Mouse (Mus musculus) kidney, postnatal 25 days (tissue): ENCODE measurements around the gene Nfatc2ip.
"Not testable (repeated sequence)": the region's sequence is repeated elsewhere in the genome, so short reads cannot be mapped to it uniquely, and the experiment has no call there.

Experiments
- DNase-seq, 2 experiments: peaks; one replicate each; pipeline ENCODE4 v3.0.0; 2021; ENCODE audit warnings: mixed read lengths in 2 of 2

Nfatc2ip gene

DNA sequence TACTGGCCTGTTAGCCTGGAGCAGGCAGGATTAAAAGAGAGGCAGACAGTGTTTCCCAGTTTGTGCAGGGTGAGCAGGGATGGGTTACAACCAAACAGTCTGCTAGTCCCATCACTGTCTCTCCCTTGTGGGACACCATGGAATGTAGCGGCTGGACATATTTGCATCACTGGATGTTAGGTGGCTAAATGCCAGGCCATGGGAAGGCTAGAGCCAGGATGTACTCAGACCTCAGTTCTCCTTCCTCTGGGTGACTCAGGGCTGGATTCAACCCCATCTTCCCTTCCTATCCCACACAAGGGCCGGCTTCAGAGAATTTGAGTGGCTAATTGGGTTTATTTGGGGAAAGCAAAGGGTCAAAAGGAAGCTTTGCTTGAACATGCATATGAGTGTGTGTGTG lies 12.1 kb upstream of the Nfatc2ip start:
- no peak for DNase-seq

DNA sequence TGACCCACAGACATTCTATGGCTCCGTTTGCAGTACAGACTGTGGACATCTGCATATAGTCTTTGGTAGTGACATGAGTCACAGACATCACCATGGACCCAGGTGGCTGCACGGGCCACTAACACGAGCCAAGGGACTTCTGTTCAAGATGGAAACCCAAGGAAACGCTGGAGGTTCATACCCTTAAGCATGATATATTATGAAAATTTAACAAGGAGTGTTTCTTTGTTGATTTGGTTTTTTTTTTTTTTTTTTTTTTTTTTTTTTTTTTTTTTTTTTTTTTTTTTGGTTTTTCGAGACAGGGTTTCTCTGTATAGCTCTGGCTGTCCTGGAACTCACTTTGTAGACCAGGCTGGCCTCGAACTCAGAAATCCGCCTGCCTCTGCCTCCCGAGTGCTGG lies 6.0 kb upstream of the Nfatc2ip start:
- DNase-seq: not testable (repeated sequence)

DNA sequence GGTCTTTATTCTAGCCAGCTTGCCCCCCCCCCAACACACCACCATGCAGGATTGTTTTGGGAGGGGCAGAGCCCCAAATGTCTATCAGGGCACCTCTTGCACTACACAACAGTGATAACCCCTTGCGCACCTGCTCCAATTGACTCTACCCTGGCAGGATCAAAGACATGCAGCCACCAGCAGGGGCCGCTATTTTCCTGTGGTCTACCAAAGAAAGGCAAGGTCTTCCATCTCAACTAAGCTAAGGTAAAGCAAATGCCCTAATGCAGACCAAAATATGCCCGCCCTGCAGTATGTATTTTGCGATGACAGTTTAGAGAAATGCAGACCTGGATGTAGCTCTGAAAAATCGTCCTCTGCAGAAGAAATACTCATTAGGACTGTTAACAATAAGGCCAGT lies 3.0 kb upstream of the Nfatc2ip start:
- DNase-seq: peak; percentile 86 to 92

DNA sequence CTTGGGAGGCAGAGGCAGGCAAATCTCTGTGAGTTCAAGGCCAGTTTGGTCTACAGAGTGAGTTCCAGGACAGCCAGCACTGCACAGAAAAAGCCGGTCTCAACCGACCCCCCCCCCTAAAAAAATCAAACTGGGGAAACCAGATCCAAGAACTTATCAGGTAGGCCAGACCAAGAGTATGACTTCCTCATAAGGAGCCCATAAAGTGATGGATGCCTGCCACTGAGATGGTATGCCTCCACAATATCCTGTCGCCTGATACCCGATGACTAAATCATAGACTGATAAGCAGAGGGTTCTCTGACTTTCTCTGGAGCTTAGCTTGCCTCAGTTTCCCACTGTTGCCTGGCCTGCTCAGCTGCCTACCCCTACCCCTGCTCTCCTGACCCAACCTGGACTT lies 1.3 kb upstream of the Nfatc2ip start:
- no peak for DNase-seq

DNA sequence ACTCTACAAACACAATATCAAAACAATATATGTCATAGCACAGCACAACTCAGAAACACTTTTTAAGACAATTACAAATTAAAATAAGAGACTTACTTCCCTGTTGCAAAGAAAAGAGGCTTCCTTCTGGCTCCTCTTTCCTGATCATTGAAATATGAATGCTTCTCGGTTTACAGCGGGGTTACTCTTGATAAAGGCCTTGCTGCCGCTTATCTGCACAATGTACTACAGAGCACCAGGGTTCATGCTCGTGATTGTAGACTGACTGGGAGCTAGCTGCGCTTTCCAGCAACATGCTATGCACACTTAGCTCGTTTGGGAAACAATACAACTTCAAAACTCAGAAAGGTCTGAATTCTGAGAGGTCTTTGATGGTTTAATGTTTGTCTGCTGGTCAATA lies 684 bp upstream of the Nfatc2ip start:
- DNase-seq: no peak

DNA sequence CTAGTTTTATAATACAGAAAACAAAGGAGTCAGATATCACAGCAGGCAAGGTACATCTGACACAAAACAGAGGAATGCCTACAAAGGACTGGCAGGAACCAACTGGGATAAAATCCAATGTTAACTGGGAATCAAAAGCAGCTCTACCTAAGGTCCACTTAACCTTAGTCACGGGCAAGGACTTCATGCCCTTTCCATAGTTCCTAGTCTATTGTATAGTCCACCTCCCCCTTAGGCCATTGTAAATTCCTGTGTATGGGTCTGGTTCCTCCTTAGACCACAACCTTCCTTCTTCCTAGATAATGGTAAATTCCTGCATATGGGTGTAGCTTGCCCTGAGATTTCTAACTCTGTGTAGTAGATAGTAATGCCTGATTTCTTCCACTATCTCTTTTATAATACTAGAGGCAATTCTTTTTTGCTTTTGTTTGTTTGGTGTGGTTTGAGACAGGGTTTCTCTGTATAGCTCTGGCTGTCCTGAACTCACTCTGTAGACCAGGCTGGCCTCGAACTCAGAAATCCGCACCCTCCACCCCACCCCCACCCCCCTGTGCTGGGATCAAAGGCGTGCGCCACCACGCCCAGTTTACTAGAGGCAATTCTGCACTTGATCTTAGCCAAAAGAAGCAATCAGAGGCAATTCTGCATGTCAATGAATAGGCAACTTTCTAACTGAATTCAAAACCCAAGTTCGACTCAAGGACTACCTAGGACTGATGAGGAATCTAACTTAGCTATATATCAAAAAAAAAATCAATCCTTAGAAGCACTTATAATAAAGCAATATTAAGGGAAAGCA lies 4.3 kb downstream of the Nfatc2ip start:
- DNase-seq: not testable (repeated sequence)

DNA sequence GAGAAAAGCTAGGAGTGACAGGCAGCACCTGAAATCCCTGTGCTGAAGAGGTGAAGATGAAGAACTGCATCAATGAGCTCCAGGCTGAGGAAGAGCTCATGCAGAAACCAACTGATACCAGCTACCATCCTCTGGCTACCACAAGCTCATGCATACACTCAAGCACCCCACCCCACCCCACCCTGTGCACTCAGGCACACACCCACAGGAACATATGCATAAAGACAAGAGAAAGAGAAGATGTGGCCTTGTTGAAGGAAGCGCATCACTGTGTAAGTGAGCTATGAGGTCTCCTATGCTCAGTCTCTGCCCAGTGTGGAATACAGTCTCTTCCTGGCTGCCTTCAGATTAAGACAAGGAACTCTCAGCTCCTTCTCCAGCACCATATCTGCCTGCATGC lies 8.4 kb downstream of the Nfatc2ip start:
- DNase-seq: no peak

DNA sequence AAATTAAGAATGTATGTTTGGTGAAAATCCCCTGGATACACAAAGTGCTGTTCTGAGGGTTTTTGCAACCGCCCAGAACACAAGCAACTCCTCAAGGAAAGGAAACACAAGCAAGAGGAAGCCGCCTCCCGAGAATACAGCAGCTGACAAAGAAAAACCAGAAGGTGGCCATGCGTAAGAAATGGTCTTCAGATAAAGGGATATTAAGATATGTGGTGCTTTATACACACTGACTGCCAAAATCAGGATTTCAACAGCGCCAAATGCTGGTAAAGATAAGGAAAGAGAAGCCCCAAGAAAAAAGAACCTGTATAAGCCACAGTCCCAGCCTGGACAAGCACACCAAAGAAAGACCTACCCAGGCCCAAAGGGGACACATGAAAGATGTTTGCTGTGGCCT lies 13.0 kb downstream of the Nfatc2ip start:
- no peak for DNase-seq

DNA sequence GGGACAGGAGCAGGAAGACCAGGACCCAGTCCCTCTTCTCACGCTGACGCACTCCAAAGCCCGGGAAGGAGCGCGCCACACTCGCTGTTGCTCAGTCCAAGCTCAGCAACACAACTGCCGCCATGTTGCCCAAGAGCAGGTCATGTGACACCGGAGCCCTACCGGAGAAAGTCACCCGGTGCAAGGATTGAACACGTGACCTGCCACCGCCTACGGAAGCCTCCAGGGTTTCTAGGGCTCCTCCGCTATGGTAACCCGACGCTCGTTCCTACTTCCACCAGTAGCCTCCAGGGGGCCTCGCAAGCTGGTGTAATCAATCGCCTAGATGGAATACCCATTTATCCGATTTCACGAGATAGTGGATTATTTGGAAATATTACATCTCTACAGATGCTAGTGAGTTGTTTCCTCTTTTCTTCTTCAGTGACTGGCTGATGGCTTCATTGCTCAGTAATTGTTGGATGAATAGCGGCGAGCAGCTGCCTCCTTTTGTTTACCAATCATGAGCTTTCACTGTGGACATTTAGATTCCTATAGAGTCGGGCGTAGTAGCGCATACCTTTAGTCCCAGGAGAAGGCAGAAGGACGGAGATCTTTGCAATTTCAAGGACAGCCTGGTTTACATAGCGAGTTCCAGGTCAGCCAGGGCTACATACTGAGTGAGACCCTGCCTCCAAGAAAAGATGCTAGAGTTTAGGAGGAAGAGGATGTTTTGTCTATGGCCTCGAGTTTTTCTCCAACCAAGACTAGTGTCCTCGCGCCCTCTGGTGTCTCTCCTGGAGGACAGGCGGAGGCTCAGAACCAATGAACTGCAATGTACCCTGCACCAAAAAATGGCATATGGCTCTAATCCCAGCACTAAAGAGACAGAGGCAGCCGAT lies 19.0 kb downstream of the Nfatc2ip start, which contains the start of gene Spns1:
Gene Spns1 (minus strand): TSS at position 173 of the 881 bp plus-strand sequence.
- DNase-seq: peak; percentile 99

DNA sequence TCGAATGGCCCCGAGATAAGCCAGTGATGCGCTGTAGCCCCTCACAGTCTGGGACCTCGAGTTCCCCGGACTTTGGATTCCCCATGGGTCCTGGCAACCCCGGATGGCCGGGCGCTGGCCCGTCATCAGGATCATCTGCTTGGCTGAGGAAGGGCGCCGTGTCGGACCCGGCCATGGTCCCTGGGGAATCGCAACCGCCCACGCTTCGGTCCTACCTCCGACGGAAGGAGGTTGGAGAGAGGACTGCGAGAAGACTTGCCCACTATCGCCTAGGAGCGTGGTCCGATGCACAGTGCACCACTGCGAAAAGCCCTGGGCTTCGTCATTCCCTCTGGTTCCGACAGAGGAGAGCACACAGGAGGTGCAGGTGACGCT lies 19.6 kb downstream of the Nfatc2ip start:
- DNase-seq: peak; percentile 18 to 47

DNA sequence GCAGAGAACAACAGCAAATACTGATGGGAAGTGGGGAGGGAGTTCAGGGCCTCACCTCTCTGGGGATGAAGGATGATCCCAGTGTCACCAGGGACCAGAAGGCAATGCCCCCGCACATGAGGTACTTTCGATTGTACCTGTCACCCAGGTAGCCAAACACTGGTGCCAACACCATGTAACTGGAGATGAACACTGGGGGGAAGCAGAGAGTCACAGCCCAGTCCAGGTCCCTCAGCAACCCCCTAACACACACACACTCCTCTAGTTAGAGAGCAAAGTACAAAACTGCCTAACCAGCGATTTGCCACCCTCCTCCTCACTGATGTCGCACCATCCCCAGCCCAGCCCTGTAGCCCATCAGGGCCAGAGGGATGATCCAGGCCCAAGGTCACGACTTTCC lies 21.5 kb downstream of the Nfatc2ip start:
- DNase-seq: no peak

DNA sequence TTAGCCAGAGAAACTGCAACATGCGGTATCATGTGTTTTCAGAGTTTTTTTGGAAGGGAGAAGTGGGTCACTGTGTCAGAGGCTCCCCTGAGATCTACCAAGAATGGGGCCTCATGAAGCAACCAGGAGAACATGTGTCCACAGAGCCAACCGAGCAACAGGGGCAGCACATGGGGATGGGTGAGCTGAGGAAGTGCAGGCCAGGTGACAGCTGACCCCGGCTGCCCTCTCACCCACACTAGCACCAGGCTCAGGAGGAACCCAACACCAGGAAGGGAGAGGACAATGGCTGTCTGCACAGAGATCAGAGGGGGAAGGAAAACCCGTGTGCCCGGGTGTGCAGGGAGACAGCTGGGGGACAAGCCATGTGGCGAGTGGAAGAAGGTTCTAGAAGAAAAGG lies 22.0 kb downstream of the Nfatc2ip start:
- no peak for DNase-seq

DNA sequence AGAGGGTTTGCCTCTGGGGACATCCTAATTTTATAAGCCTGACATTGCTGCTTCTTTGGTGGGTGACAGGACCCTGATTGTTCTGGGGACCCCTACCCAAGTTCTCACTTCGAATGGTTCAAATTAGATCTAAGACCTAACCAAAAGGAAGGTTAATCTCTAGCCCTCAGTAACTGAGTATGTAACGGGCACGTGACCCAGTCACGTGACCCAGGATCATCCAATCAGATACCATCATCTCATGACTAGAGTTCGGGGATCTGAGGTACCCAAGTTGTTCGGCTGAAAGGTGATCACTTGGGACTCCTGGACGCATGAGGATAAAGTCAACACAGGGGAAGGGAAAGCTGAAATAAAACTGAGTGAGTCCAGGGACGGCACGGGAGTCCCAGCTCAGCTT lies 23.5 kb downstream of the Nfatc2ip start:
- DNase-seq: no peak

DNA sequence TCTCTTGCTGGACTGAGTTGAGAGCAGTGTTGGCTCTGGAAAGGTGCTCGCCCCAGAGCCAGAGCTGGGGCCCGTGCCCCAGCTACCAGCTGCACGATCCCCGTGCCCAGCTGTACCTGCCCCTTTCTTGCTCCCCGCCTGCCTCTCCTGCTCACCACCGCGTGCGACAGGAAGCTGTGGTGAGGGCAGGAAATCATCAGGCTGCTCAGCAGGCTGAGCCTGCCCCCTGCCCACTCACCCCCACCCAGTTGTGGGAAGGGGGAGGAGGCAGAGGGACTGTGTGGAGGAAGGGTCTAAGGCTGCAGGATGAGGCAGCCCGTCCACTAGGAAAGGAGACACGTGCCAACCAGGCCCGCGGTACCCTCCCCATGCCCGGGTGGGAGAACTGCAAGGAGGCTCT lies 27.1 kb downstream of the Nfatc2ip start, which contains the start of gene Lat:
Gene Lat (minus strand): TSS at position 178 of the 400 bp plus-strand sequence.
- no peak for DNase-seq

DNA sequence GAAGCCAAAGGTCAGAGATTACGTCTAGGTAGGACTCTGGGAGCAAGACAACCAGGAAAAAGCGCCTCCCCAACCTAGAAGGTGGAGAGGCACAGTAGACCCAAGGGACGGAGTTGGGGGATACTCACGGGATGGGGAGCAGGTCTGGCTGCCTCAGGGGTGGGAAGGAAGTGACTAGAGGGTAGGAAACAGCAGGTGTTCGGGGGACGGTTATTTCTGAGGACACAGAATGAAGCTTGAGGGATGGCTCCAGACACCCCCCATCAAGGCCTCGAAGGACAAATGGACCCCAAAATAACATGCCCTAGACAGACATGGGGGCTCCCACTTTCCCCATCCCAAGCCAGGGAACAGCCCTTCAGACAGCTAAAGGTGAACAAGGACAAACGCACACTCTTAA lies 28.2 kb downstream of the Nfatc2ip start:
- DNase-seq: no peak

DNA sequence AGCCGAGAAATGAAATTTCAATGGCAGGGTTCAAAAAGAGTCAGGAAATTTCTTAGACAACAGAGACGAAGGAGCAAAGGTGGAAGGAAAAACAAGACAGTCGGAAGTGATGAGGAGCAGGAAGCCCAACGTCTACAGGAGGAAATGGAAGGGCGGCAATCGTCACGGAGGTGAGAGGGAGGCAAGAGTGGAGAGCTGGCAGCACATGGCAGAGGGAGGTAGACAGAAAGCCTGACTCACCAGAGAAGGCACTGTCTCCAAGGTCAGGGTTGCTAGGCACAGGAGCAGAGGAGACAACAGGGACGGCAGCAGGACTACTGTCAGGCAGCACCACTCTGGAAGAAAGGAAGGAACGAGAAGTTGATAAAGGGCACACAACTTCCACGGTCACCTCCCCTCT lies 28.9 kb downstream of the Nfatc2ip start:
- no peak for DNase-seq

DNA sequence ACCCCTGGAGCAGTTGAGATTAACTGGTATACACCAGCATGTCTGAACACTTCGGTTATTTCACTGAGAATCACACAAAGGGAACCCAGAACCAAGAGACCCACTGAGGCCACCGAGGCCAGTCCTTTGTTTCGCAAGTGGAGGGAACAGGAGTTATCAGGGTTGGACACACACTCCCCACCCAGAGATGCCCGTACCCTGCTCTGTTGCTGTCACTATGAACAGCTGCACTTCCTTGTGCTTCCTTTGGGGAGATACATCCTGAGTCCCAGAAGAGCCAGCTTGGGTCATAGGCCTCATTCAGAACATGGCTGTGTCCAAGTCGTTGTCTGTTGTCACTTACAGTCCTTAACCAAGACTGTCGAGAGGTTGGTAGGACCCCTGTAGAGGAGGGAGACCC lies 33.5 kb downstream of the Nfatc2ip start:
- DNase-seq: no peak

DNA sequence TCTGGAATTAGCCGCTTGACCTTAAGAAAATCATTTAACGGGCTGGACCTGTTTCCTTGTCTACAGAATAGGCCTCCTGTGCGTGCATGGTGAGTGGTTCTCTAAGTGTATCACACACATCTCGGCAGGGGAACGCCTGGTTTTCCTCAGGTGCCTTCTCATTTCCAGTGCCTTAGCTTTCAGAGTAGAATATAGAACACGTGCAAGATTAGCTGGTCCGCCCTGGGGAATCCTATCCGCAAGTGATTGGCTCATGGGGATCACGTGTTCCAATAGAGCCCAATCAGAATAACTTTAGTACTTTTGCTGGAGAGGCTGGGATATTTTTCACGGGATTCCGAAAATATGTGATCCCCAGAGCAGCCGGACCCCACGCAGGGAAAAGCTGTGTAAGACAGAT lies 37.5 kb downstream of the Nfatc2ip start:
- no peak for DNase-seq

DNA sequence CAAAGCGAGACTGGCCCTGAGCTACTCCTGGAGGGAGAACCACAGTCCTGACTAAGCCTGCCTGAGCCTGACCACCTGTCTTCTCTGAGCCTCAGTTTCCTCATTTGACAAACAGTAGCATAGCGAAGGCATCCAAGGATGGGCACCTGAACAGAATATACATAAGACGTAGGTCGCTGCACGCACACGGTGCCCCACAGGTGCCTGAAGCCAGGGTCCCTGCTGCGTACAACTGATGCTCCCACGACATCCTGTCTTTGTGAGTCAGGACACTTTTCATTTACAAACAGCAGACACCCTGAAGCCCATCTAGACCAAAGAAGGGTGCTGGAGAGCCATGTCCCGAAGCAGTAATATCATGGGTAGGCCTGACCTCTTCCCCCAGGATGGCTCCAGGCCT lies 38.1 kb downstream of the Nfatc2ip start:
- no peak for DNase-seq

DNA sequence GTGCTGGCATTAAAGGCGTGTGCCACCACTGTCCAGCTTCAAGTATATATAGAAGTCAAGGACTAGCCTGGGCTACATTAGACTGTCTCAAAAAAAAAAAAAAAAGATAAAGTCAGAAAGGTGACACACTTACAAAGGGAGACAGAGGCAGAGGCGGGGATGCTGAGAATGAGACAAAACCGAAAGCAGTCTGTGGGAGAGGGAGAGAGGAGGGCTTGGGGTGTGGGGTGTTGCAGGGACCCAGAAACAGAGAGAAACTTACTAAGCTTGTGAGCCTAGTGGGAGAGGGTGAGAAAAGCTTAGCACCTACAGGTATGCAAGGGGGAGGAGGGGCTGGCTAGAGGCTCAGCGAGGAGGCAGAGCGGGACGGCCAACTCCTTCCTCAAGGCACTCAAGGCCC lies 38.7 kb downstream of the Nfatc2ip start:
- DNase-seq: no peak

DNA sequence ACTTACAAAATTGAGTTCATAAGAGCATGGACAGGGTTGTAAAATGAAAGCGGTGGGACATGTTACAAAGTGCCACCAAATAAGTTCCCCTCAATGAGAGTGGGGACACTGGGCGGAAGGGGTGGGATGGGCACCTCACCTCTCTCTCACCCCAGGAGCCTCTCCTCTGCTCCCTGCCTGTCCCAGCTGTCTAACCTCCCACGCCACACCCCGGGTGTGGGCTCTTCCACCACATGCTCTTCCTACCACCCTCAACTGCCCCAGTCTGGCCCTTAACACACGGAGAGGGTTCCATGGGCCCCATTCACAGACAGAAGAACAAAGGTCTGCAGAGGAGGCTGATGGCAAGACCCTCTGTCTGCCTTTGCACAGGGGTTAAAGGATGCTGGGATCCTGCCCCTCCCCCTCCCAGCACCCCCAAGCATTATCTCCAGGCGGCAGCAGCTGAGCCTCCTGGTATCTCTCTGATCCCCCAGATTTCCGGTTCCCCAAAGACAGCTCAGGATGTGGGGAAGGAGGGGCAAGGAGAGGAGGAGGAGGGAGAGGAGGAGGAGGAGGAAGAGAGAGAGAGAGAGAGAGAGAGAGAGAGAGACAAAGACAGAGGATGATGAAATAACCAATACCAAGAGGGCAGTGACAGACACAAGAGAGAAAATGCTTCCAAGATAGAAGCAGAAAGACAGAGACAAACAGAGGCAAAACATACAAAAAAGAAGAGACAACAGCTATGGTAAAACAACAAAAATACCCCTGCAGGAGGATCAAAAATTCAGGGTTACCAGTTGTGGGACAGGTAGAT lies 39.5 kb downstream of the Nfatc2ip start:
- DNase-seq: no peak

DNA sequence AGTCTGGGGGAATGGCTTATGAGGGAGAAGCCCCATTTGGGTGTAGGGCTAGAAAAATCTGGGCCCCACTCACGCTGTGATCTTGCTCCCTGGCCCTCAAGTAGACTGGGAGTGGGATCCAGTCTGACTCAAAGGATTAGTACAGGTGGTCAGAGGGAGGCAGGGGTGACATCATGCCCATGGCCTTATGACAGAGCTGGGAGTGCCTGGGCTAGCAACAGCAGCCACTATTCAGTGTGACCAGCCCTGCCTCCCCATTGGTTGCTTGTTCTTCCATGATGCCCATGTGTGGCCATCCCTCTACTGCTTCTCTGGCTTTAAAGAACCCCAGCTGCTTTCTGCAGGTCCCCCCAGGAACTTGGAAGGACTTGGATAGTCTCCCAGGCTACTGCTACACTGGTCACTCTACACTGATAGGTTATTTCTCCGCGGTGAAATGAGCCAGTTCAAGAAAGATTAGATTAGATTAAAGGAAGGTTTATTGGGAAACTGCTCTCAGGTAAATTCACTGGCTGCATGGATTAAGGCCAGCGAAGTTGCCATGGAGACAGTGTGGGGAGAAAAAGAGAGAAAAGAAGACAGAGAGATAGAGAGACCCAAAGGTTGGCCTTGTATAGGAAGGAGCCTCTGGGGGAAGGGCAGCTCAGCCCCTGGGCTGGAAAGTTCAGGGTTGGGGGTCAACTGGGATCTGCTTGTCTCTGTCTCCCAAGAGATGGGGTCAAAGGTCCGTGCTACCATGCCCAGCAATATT lies 40.5 kb downstream of the Nfatc2ip start:
- DNase-seq: no peak
